Mouse (Mus musculus): ENCODE measurements around the gene Ywhag. TPM values are rescaled to one million over a fixed set of nuclear protein-coding genes. Genes with fewer than 3 reads are reported as not detected.

Gene Ywhag
- total RNA-seq (2021): 100 to 1,000 TPM; 285 to 296 TPM

DNA sequence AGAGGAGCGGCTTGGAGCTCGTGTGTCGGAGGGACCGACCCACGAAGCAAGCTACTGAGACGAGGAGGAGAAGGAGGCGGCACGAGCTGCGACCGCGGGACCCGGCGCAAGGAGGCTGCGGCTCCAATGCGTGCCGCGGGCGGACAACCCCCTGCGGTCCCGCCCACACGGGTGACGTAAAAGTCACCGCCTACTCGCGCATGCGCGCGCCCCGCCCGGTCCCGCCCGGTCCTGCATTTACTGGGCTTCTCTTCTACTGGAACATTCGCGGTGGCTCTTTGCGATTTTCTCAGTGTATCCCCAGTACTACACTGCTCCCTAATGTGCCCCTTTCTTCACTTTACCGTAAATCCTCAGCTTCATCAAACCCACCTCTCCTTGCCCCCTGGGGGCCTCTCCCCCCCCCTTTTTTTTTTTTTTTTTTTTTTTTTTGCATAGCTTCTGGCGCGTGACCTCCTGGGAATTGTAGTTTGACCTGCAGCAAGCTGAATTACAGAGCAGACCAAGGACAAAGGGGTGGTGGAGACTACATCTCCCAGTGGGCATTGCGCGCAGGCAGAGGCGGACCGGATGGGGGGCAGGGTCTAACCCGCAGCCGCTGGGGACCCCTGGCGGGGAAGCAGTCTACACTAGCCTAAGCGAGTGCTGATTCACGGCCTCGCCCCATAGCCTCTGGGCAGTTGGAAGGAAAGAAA, at the start of gene Ywhag:
Ywhag (minus strand) TSS at position 136 of the 695 bp plus-strand sequence.
- intact Hi-C loops (cut with DNase I): loop anchor here (1.0 kb wide), 2 partner anchors 23 to 30 kb away; no protein-coding TSS in a partner anchor
- DNase-seq (ENCODE audit: low spot score): peak; percentile 96

DNA sequence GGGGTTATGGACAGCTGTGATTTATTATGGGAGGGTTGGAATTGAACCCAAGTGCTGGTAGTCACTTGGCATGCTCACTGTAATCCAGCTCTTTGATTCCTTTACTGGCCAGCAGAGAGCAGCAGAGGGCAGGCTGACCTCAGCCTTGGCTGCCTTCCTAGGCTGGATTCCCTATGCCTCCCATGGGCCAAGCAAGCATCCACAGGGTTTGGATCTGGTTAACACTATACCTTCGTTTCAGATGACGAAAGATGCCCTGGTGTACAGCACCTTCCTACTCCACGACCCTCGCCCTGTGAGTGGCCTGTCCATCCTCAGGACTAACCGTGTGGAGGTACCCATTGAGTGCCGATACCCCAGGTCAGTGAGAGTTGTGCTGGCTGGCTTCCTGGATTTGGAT, 48.0 kb upstream of the Ywhag start:
- intact Hi-C loops (cut with DNase I): loop anchor here (2.0 to 5.0 kb wide), 4 partner anchors 45 to 205 kb away; no protein-coding TSS in a partner anchor
- DNase-seq (ENCODE audit: low spot score): peak; percentile 38

DNA sequence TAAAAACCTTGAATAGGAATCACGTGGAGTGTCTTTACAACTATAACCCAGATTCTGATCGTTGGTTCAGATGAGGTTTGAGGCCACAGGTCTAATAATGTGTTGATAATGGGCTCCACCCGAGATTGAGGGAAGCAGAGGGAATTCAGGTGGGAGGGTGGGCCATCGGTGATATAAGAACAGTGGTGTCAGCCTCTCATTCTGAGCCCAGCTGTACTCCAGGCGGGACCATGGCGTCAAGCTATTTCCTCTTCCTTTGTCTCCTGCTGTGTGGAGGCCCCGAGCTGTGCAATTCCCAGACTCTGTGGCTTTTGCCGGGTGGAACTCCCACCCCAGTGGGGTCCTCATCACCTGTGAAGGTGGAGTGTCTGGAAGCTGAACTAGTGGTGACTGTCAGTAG, 45.5 kb upstream of the Ywhag start, which contains the start of gene Zp3:
Zp3 (plus strand) TSS at position 196 of the 400 bp plus-strand sequence.
- intact Hi-C loops (cut with DNase I): loop anchor here (5.0 kb wide), 3 partner anchors 47 to 207 kb away; no protein-coding TSS in a partner anchor
- DNase-seq (ENCODE audit: low spot score): no peak

DNA sequence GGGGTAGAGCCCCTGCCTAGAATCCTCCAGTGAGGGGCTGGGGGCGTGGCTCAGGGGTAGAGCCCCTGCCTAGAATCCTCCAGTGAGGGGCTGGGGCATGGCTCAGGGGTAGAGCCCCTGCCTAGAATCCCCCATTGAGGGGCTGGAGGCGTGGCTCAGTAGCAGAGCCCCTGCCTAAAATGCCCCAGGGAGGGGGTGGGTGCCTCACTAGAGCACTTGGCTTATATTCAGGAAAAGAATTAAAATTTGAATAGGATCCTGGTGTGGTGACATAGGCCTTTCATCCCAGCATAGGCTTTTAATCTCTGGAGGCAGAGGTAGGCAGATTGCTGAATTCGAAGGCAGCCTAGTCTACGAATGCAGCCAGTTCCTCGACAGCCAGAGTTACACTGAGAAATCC, 45.0 kb upstream of the Ywhag start:
- intact Hi-C loops (cut with DNase I): no loop called here
- no peak for DNase-seq (ENCODE audit: low spot score)

DNA sequence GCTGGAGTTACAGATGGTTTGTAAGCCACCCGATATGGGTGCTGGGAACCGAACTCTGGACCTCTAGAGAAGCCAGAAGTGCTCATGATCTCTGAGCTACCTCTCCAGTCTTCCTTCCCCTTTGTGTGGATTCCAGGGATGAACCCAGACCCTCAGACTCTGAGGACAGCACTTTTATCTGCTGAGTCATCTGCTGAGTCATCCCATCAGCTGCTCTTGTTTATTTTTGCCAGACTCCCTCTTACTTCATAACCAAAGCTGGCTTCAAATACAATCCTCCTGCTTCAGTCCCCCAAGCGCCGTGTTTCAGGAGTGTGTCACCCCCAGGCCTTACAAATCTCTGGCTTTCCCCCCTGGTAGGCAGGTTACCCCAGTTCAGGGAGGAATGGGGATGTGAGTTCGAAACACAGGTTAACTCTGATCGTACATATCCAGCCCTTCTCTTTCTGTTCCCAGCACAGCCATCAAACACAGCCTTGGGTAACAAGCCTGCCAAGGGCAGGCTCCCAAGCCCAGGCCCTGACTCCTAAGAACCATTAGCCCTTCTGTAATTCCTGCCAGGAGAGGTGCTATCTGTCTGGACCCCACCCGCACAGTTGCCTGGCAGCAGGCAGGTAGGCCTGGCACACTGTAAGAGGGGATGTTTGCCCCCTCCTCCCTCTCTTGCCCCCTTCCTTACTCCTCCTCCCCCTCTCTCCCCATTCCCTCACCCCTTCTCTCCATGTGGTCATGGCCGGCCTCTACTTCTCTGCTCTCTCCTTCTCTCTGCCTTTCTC, 41.7 kb upstream of the Ywhag start:
- intact Hi-C loops (cut with DNase I): no loop called here

DNA sequence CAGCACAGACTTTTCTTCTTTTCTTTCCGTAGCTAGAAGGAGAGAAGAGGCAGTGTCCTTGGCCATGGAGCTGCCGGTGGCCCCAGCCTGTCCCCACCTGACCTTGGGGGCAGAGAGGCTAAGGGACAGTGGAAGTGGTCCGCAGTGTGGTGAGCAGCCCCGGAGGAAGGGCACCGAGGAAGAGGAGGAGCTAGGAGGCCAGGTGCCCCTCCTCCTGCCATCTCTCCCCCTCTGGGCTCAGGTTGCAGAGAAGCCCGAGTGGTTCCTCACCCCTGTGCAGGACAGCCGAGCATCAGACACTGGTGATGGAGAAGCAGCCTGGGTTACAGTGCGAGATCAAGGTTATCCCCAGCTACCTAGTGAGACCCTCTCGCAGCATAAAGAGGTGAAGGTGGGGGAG, 39.9 kb upstream of the Ywhag start, which contains the start of gene Ssc4d:
Ssc4d (minus strand) TSS at position 167 of the 400 bp plus-strand sequence.
- no peak for DNase-seq (ENCODE audit: low spot score)
- intact Hi-C loops (cut with DNase I): no loop called here

More for the DNA sequence above, 41.7 kb upstream of the Ywhag start:
- DNase-seq (ENCODE audit: low spot score): no peak

DNA sequence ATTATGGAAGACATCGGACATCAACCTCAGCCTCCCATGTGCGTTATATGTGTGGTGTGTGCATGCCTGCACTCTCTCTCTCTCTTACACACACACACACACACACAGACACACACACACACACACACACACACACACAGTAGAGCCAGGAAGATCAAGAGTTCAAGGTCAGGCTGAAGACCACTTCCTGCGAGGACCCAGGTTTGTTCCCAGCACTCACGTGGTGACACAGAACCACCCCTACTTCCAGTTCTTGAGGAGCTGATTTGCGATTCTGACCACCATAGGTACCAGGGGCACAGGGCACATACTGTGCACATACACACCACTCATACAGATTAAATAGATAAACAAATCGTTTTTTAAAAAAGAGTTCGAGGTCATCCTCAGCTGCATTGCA, 37.5 kb upstream of the Ywhag start:
- no peak for DNase-seq (ENCODE audit: low spot score)
- intact Hi-C loops (cut with DNase I): no loop called here

DNA sequence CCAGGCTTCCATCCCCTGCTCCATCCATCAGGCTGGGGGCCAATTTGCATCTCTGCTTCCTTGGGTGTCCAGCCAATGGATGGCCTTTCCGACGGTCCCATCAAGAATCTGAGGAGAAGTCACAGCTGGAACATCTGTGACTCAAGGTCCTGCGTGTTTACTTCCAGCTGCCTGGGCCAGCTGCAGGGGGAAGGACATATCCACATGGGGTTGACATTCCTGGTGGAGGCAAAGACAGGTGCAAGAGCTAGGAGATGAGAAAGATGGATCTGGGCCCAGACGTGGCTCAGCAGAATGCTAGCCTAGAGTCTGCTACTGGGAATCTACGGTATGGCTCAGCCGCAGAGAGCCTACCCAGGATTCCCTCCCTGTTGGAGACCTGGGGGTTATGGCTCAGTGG, 35.8 kb upstream of the Ywhag start:
- no peak for DNase-seq (ENCODE audit: low spot score)
- intact Hi-C loops (cut with DNase I): no loop called here

DNA sequence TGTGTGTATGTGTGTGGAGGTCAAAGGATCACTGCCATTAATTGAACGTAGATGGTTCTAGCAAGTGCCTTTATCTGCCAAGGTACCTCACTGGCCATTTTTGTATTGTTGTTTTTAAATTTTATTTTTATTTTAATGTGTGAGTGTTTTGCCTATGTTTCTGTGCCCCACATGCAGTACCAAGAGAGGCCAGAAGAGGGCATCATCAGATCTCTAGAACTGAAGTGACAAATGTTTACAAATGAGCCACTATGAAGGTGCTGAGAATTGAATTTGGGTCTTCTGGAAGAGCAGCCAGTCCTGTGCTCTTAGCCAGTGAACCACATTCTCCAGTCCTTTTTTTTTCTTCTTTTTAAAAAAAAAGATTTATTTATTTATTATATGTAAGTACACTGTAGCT, 34.4 kb upstream of the Ywhag start:
- no peak for DNase-seq (ENCODE audit: low spot score)
- intact Hi-C loops (cut with DNase I): loop anchor here (5.0 kb wide), 1 partner anchor 94 kb away; no protein-coding TSS in a partner anchor

DNA sequence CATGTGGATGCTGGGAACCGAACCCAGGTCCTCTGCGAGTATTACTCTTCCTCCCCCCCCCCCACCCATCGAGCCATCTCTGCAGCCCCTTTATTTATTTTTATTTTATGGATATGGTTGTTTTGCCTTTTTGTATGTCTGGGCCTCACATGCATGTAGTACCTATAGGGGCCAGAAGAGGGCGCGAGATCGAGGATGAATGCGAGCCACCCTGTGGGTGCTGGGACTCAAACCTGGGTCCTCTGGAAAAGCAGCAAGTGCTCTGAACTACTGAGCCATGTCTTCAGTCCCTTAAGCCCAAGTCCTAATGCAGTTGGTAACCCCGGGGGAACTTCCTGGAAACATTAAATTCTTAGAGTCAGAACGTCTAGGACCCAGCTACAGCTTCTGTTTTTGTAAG, 32.5 kb upstream of the Ywhag start:
- intact Hi-C loops (cut with DNase I): loop anchor here (5.0 kb wide), 1 partner anchor 95 kb away; no protein-coding TSS in a partner anchor
- DNase-seq (ENCODE audit: low spot score): no peak

DNA sequence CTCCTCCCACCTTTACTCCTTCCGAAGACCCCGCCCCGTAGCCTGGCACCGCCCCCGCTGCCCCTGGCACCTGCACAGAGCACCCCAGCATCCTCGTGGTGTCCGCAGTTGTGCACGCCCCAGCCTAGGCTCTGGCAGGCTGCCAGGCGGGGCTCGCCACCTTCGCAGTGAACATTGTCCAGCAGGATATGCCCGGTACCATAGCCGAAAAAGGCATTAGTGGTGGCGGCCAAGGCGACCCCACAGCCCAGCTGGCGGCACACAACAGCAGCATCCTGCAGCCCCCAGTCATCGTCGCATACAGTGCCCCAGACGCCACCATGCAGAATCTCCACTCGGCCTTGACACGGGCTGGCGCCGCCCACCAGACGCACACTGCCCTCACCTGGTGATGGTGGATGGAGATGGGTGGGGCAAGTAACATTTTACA, 31.1 kb upstream of the Ywhag start:
- no peak for DNase-seq (ENCODE audit: low spot score)
- intact Hi-C loops (cut with DNase I): loop anchor here (1.0 to 5.0 kb wide), 2 partner anchors 62 to 97 kb away; no protein-coding TSS in a partner anchor

DNA sequence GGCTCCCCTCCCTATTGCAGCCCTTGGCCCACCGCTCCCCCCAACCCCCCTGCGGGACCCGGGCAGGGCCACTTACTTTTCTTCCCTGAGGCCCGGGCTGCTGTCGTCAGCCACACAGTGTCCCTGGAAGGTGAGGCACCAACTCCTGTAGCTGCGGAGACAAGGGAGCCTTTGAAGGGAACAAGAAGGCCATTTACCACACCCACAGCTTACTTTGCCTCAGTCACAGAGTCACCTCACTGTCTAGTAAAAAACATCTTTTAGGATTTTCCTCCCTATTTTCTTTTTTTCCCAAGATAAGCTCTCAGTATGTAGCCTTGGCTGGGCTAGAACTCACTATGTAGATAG, 28.8 kb upstream of the Ywhag start:
- intact Hi-C loops (cut with DNase I): no loop called here

DNA sequence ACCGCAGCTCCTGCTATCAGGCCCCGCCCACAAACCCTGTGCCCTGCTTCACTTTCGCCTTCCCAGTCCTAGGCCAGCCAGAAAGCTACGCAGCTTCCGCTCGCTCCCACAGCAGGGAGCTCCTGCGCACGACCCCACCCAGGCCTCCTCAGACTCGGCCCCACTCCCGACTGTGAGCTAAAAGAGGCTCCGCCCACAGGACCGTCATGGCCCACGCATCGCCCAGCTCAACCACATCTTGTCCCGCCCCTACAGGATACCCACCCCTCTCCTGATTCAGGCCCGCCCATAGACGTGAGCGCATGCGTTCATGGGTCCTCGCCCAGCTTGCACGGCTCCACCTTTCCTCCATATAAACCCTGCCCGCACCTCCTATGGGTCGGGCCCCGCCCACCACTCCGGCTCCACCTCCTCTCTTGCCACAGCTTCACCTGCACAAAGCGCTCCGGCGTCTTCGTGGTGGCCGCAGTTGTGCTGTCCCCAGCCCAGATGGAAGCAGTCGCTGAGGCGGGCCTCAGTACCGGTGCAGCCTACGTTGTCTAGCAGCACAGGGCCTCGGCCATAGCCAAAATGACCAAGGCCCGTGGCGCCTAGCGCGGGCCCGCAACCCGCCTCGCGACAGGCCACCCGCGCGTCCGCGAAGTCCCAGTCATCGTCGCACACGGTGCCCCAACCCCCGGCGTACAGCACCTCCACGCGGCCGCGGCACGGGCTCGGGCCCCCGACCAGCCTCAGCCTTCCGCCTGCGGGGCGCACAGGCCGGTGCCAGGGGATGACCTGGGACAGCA, 28.3 kb upstream of the Ywhag start:
- intact Hi-C loops (cut with DNase I): no loop called here
- peak; percentile 99 for DNase-seq (ENCODE audit: low spot score)

More for the DNA sequence above, 28.8 kb upstream of the Ywhag start:
- no peak for DNase-seq (ENCODE audit: low spot score)

DNA sequence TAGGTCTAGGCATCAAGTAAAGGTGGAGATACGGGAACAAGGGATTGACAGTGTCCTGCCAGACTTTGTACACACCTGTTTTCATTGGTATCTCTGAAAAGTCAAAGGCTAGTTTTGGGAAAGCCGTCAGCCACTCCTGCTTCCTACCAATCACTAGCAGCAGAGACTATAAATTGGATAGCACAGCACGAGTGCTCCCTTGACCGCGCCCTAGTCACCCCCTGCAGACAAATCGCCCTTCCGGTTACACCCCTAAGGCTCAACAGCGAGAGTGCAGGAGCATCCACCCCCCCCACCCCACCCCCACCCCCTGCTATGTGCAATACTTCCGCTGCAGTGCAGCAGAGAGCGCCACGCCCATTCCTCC, 27.7 kb upstream of the Ywhag start:
- intact Hi-C loops (cut with DNase I): no loop called here
- no peak for DNase-seq (ENCODE audit: low spot score)

DNA sequence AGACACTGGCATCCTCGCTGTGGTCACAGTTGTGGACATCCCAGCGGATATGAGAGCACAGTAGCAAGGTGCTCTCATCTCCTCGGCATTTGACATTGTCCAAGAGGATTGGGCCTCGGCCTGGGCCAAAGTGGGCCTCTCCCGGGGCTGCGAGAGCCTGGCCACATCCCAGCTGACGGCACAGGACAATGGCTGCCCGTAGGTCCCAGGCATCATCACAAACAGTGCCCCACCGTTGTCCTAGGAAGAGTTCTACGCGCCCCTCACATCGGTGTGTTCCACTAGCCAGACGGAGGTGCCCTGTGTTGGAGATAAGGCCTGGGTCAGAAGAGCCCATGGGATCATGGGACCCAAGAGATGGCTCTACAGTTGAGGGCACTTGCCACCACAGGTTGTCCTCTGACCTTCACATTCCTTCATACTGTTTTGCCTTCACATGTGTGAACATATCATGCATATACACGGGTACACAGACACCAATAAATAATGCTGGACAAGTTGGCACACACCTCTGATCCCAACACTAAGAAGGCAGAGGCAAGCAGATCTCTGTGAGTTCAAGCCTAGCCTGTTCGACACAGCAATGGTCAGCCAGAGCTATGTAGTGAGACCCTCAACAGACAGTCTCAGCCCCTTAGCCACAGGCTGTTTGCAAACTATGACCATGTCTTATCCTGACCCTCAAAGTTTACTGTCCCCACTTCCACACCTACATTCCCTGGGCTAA, 26.7 kb upstream of the Ywhag start:
- intact Hi-C loops (cut with DNase I): no loop called here
- no peak for DNase-seq (ENCODE audit: low spot score)

DNA sequence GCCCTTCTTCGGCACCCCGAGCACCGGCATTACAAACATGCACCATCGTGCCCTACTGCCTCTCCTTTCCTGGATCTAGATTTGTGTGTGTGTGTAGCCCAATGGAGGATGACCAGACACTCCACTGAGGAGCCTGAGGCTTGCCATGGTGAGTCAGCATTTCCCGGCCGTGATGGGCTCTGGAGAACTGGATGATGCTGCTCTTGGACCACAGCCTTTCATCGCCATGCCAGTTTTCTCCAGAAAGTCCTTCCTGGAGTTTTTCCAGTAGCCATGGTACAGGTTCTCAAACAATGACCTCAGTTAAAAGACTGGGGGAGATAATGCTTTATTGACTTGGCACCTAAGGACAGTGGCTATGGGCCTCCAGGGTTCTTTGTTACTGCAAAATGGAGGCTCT, 25.5 kb upstream of the Ywhag start:
- DNase-seq (ENCODE audit: low spot score): no peak
- intact Hi-C loops (cut with DNase I): no loop called here

DNA sequence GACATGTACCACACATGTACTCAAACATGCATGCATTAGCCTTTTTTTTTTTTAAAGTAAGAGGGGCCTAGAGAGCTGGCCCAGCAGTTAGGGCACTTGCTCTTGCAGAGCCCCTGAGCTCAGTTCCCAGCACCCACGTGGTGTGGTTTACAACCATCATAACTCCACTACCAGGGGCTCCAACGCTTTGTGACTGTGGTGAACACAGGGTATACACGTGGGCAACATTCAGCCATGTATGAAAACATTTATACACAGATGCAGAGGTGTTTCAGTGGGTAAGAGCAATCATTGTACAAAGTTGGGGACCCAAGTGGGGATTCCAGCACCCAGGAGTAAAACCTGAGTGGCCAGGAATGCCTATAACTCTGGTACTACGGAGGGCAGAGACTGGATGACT, 24.0 kb upstream of the Ywhag start:
- intact Hi-C loops (cut with DNase I): no loop called here

DNA sequence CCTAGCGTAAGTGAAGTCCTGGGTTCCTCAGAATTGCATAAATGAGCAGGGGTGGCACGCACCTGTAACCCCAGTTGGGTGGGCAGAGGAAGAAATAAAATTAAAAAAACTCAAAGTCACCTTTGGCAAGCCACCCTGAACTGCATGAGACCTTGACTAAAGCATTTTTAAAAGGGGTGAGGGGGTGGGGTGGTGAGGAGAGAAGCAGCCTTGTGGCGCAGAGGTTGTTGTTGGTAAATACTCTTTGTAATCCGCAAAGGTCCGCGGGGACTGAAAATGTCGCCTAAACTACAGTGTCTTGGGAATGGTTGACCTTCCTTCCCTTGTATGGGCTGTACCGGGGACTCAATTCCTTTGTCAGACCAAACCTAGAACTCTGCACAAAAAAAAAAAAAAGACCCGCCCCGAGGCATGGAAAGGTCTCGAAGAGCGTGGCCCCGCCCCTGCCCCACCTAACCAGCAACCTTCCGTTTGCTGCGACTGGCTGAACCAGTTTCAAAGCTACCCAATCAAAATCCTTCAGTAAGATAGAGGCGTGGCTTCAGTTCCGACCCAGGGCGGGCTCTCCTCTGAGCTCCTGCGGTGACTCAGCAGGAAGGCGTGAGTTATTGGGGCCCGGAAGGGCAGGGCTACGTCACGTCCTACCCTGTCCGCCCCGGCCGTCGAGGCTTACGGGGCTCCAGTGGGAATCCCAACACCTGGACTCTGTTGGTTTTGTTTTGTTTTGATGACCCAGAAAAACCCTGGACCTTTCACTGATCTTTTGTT, 23.0 kb upstream of the Ywhag start:
- intact Hi-C loops (cut with DNase I): loop anchor here (1.0 kb wide), 1 partner anchor 22 kb away; no protein-coding TSS in a partner anchor
- DNase-seq (ENCODE audit: low spot score): peak; percentile 96

More for the DNA sequence above, 24.0 kb upstream of the Ywhag start:
- no peak for DNase-seq (ENCODE audit: low spot score)

Data from heart, postnatal 25 days (tissue).